Mouse (Mus musculus) midbrain, postnatal 0 days (tissue): ENCODE data around the gene Med25. TPM values are rescaled to one million over a fixed set of nuclear protein-coding genes. Genes with fewer than 3 reads are reported as not detected.

Experiments used
- ATAC-seq: fragments of 200-750 bp; cut with Nextera tagmentation; 2 replicates; pipeline ENCODE4 v1.8.0; 2017; ENCODE audit warnings: moderate number of reproducible peaks, mild to moderate bottlenecking, moderate TSS enrichment, moderate library complexity; ENCODE audit not compliant: low FRiP score
- DNase-seq: peaks from one replicate; pipeline ENCODE4 v3.0.0-alpha.2; 2015; ENCODE audit warnings: low spot score
- H3K27ac ChIP-seq: fragments of 300-500 bp; sonication (generic); 2 replicates; pipeline ENCODE4 v1.5.1; 2014; ENCODE audit warnings: low read depth, mild to moderate bottlenecking, low read length, mixed read lengths
- H3K27me3 ChIP-seq: fragments of 300-500 bp; sonication (generic); 2 replicates; pipeline ENCODE4 v1.6.1; 2014; ENCODE audit warnings: low read length, control low read depth, mixed read lengths; ENCODE audit not compliant: insufficient read depth
- H3K36me3 ChIP-seq: fragments of 300-500 bp; sonication (generic); 2 replicates; pipeline ENCODE4 v1.6.1; 2014; ENCODE audit warnings: low read length, control low read depth, mixed read lengths; ENCODE audit not compliant: insufficient read depth
- H3K4me1 ChIP-seq: fragments of 300-500 bp; sonication (generic); 2 replicates; pipeline ENCODE4 v1.6.1; 2014; ENCODE audit warnings: mild to moderate bottlenecking, control low read depth, antibody characterized with exemption, low read length, mixed read lengths; ENCODE audit not compliant: insufficient read depth
- H3K4me2 ChIP-seq: fragments of 300-500 bp; sonication (generic); 2 replicates; pipeline ENCODE4 v1.6.1; 2014; ENCODE audit warnings: low read depth, mild to moderate bottlenecking, low read length, mixed read lengths; ENCODE audit not compliant: poor library complexity, severe bottlenecking
- H3K4me3 ChIP-seq: fragments of 300-500 bp; sonication (generic); 2 replicates; pipeline ENCODE4 v1.5.1; 2014; ENCODE audit warnings: low read depth, mild to moderate bottlenecking, low read length, moderate library complexity
- H3K9ac ChIP-seq: fragments of 300-500 bp; sonication (generic); replicated peaks from 2 replicates; pipeline ENCODE4 v1.6.1; 2014; ENCODE audit warnings: mild to moderate bottlenecking, low read length, moderate library complexity, mixed read lengths; ENCODE audit not compliant: poor library complexity, severe bottlenecking
- H3K9me3 ChIP-seq: fragments of 300-500 bp; sonication (generic); 2 replicates; pipeline ENCODE4 v1.6.1; 2016; ENCODE audit warnings: low read length, control low read depth
- CTCF ChIP-seq: IDR thresholded peaks from 2 replicates; pipeline ENCODE4 v1.5.1; 2016; ENCODE audit warnings: antibody characterized with exemption, mild to moderate bottlenecking
- WGBS: fragments of 180-500 bp; shearing (Covaris S2); extraction: QIAGEN DNeasy Blood & Tissue Kit; methylation state at CpG from one replicate; pipeline ENCODE4 v1.1.7; 2014; 5-methylcytosine and 5-hydroxymethylcytosine counted together
- polyA plus RNA-seq: library from polyadenylated mRNA; unstranded; fragments of >200 nt; fragmentation: Nextera tagmentation; extraction: Ambion mirVana; gene quantifications from 2 replicates; pipeline ENCODE4 v1.2.1, GENCODE M21; 2015
- total RNA-seq: library from RNA; depleted of rRNA; stranded (reverse); fragments of >200 nt; gene quantifications from 2 replicates; pipeline ENCODE4 v1.2.3, GENCODE M21; 2014

Gene Med25
- total and polyA plus RNA-seq, 2 experiments from 2014 or later = 150 to 182 TPM

GRCm38 (mm10) chr7:44868465-44868864, 24.0 kb downstream of the Med25 start:
- peak overlapping the region; percentile 99 for H3K9ac ChIP-seq
- no peaks in the 10 kb centered on the region for H3K27me3 ChIP-seq
- H3K36me3 ChIP-seq = peaks cover 21% of the 10 kb centered on the region
- H3K4me1 ChIP-seq = peaks cover 24% of the 10 kb centered on the region
- no peak for ATAC-seq
- H3K4me3 ChIP-seq = peak overlapping the region; percentile 98
- DNase-seq = no peak
- TF ChIP-seq CTCF = no peak
- no peaks in the 10 kb centered on the region for H3K9me3 ChIP-seq
- peak overlapping the region; percentile 100 for H3K27ac ChIP-seq
- H3K4me2 ChIP-seq = peak overlapping the region; percentile 92
- WGBS = 4% methylated on average over 16 of the region's 16 CpGs

GRCm38 (mm10) chr7:44867802-44868201, 24.7 kb downstream of the Med25 start:
- peak overlapping the region; percentile 92 for H3K4me2 ChIP-seq
- 36% methylated on average over 9 of the region's 9 CpGs for WGBS
- no peak for ATAC-seq
- no peak overlapping the region for H3K27ac ChIP-seq
- no peak for DNase-seq
- peaks cover 24% of the 10 kb centered on the region for H3K4me1 ChIP-seq
- no peaks in the 10 kb centered on the region for H3K9me3 ChIP-seq
- TF ChIP-seq CTCF = no peak
- peak overlapping the region; percentile 98 for H3K4me3 ChIP-seq
- peaks cover 27% of the 10 kb centered on the region for H3K36me3 ChIP-seq
- peak overlapping the region; percentile 29; the same call in 1 of the 2 replicates for H3K9ac ChIP-seq
- no peaks in the 10 kb centered on the region for H3K27me3 ChIP-seq

GRCm38 (mm10) chr7:44867010-44867702, 25.4 kb downstream of the Med25 start:
- Histone ChIP-seq H3K4me1 (peaks cover 24% of the 10 kb centered on the region), H3K27ac (0 out of 2 replicates have a peak overlapping the region, but pooled peaks have one; percentile 32), H3K9me3 (no peaks in the 10 kb centered on the region), H3K36me3 (peaks cover 34% of the 10 kb centered on the region), H3K4me2 (peak overlapping the region; percentile 92), H3K9ac (peak overlapping the region; percentile 29; the same call in 1 of the 2 replicates), H3K27me3 (no peaks in the 10 kb centered on the region), H3K4me3 (peak overlapping the region; percentile 98)
- WGBS = 64% methylated on average over 19 of the region's 19 CpGs
- ATAC-seq (no peak), DNase-seq (no peak)
- no peak for TF ChIP-seq CTCF

- Histone ChIP-seq H3K4me3 (no peak overlapping the region), H3K9me3 (no peaks in the 10 kb centered on the region), H3K9ac (0 out of 2 replicates have a peak overlapping the region, but pooled peaks have one; percentile 19), H3K36me3 (peaks cover 38% of the 10 kb centered on the region), H3K27ac (peak overlapping the region; percentile 32), H3K4me2 (peak overlapping the region; percentile 92), H3K27me3 (no peaks in the 10 kb centered on the region), H3K4me1 (peaks cover 24% of the 10 kb centered on the region)
- no peak for ATAC-seq
- peak; percentile 75 for DNase-seq
- TF ChIP-seq CTCF = peak; percentile 27; the same call in 1 of the 2 replicates
- 43% methylated on average over 15 of the region's 15 CpGs for WGBS
Measured at GRCm38 (mm10) chr7:44866276-44867009, 26.1 kb downstream of the Med25 start.

DNA sequence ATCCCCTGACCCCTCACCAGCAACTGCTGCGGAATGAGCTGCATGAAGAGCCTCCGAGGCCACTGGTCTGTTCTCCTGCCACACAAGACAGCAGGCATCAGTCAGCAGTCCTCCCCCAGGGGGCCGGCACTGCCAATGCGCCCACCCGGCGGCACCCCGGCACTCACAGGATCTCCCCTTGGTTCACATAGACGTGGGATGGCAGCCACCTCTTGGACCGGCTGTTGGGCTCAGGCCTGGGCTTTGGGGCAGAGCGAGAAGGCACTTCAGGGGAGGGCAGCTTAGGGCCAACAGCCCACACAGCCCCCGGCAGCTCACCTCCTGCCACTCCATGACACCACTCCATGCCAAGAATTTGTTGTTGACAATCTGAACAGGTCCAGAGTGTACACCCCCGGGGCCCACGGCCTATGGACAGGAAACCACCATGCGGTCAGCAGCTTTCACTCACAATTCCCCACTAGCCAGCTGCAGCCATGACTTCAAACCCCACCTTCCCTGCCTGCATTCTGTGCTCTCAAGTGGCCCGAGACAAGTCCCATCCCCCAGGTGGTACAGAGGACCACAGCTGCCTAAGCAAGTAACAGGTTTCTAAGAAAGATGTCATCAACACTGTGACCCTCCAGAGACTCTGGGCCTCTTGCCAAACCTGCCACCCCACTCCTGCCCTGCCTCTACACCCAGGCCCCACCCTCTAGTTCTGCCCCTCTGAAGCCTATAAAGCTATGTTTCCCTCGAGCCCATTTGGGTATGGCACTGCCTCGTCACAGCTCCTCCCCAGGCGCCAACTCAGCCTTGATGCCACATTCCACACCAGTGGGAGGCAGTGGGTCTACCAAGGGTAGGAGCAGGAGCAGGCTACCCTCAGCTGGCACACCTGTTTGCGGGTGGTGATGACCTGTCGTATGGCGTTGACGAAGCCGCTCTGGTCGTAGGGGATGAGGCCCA, 27.6 kb downstream of the Med25 start:
- no peak for DNase-seq
- Histone ChIP-seq H3K9me3 (no peaks in the 10 kb centered on the region), H3K4me1 (peaks cover 23% of the 10 kb centered on the region), H3K36me3 (peaks cover 38% of the 10 kb centered on the region), H3K27ac (no peak overlapping the region), H3K9ac (no peak overlapping the region), H3K27me3 (no peaks in the 10 kb centered on the region), H3K4me3 (no peak overlapping the region), H3K4me2 (no peak overlapping the region)
- no peak for ATAC-seq
- WGBS = 79% methylated on average over 24 of the region's 24 CpGs
- TF ChIP-seq CTCF = no peak
